In genomic region chr3:30488808-30489207, GRCm38 (mm10) we compare ENCODE assay signal across 21 mouse cellular contexts. TPM values are rescaled to one million over a fixed set of nuclear protein-coding genes. Genes with fewer than 3 reads are reported as not detected.
DNase-seq lines count a peak whose midpoint lies in the region; ATAC-seq lines count a peak whose summit lies in the region.
"Had no signal": no experiment of that assay in that cellular context is flagged by ENCODE, and none has a peak within 500 bp of the region (broad histone marks: within the 10 kb centered on the region; RNA-seq: fewer than 3 reads in every experiment).

No protein-coding gene starts in this region.

- H3K27ac ChIP-seq in limb, embryonic 12.5 days = peak overlapping the region; percentile 41; the same call in 1 of the 2 replicates
- H3K27ac ChIP-seq in limb, embryonic 10.5 days = no peak overlapping the region

- H3K9me3 ChIP-seq in limb, embryonic 12.5 days = peaks cover 9% of the 10 kb centered on the region
- H3K9me3 ChIP-seq in limb, embryonic 10.5 days (replicated peaks) = 0 out of 2 replicates have a peak, but pooled peaks cover 1% of the 10 kb centered on the region
- H3K9me3 ChIP-seq: G1E had no signal

- no peak overlapping the region for H3K9ac ChIP-seq in limb, embryonic 12.5 days (replicated peaks)

- no peak overlapping the region for H3K4me2 ChIP-seq in limb, embryonic 12.5 days

- no peaks in the 10 kb centered on the region for H3K27me3 ChIP-seq in limb, embryonic 12.5 days
- no peaks in the 10 kb centered on the region for H3K27me3 ChIP-seq in limb, embryonic 10.5 days (ENCODE audit: low read depth, poor library complexity, severe bottlenecking)
- H3K27me3 ChIP-seq: CH12.LX had no signal

- 32% methylated on average over 4 of the region's 4 CpGs for WGBS in limb, embryonic 12.5 days
- 51% methylated on average over 4 of the region's 4 CpGs for WGBS in limb, embryonic 10.5 days

- peak; percentile 55 for DNase-seq in heart, adult 11 months
- DNase-seq in heart, adult 8-10 months (ENCODE audit: low spot score) = no peak
- no peak for DNase-seq in limb, embryonic 10.5 days (ENCODE audit: low spot score)
- DNase-seq in cerebellum, adult 18-20 months = no peak
- DNase-seq: adrenal gland, adult 2 months; adrenal gland, adult 8-10 months; adrenal gland, postnatal 10 days; adrenal gland, postnatal 14 days; adrenal gland, postnatal 25 days; adrenal gland, postnatal 36 days; B cell, adult 2 months; cerebellum, adult 11 months; cerebellum, adult 11-12 months; cerebellum, adult 2 months had no signal

- H3K36me3 ChIP-seq in limb, embryonic 12.5 days = peaks cover 20% of the 10 kb centered on the region
- H3K36me3 ChIP-seq in limb, embryonic 10.5 days = peaks cover 37% of the 10 kb centered on the region
- H3K36me3 ChIP-seq: G1E had no signal

- H3K4me3 ChIP-seq in limb, embryonic 12.5 days (replicated peaks) = no peak overlapping the region
- H3K4me3 ChIP-seq in limb, embryonic 10.5 days = no peak overlapping the region

- no peak for ATAC-seq in limb, embryonic 12.5 days (ENCODE audit: insufficient number of reproducible peaks, insufficient read depth, low FRiP score, low TSS enrichment, low read depth)
- ATAC-seq in common myeloid progenitor, adult 5-6 weeks (replicated peaks; ENCODE audit: low read depth, poor library complexity, severe bottlenecking) = 0 out of 2 replicates have a peak, but pooled peaks have one; percentile 36
- ATAC-seq: activated CD4-positive, CD25-positive, alpha-beta regulatory T cell, adult 4 months; CD4-positive, CD25-positive, alpha-beta regulatory T cell, adult 4 months; Patski had no signal

- peaks cover 30% of the 10 kb centered on the region for H3K4me1 ChIP-seq in limb, embryonic 12.5 days (replicated peaks)
- H3K4me1 ChIP-seq in limb, embryonic 10.5 days = peaks cover 24% of the 10 kb centered on the region

RNA-seq across cellular contexts. Expression of gene Mecom, which starts 59.0 kb away (rescaled TPM):
- 10 to 100 TPM; 13.6 to 19.5 (median 16.5) TPM for total RNA-seq in heart, adult 8-10 months (2022)
- 187 TPM in 2 replicates for polyA plus RNA-seq in limb, embryonic 12.5 days (2016; fragmentation: Nextera tagmentation; extraction: Ambion mirVana)
- polyA plus RNA-seq in limb, embryonic 10.5 days (2016; fragmentation: Nextera tagmentation; extraction: Ambion mirVana) = 167 and 217 TPM in 2 replicates
- 3.9 and 10.8 TPM in 2 replicates for total RNA-seq in common myeloid progenitor, adult 5-6 weeks (2017)
- total RNA-seq: CH12.LX had no signal
- polyA plus RNA-seq: activated CD4-positive, CD25-positive, alpha-beta regulatory T cell, adult 4 months; G1E had no signal
